Mouse (Mus musculus): ENCODE measurements around the gene Ggt5. TPM values are rescaled to one million over a fixed set of nuclear protein-coding genes. Genes with fewer than 3 reads are reported as not detected.

Gene Ggt5
- polyA plus RNA-seq (2015; fragmentation: Nextera tagmentation; extraction: Ambion mirVana), result 5.2 and 8.1 TPM in 2 replicates

DNA sequence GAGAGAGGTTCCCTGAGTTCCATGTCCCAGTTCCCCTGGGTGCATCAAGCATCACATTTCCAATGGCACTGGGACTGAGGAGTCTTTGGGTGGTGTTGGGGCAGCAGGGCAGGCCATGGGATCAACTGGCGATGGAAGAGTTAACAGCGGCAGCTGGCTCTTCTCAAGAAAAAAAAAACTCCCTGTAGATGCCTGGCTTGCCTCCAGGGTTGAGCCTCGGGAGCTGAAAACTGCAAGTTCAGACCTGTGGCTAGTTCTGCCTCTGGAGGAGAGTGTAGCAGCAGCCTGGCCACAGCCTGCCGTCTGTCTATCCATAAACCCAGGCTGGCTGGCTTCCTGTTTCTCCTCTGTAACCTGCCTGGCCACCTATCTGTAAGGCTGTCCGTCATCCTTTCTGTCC, at the start of gene Ggt5:
TSS of gene Ggt5 (plus strand) at position 212 of the 400 bp plus-strand sequence.

DNA sequence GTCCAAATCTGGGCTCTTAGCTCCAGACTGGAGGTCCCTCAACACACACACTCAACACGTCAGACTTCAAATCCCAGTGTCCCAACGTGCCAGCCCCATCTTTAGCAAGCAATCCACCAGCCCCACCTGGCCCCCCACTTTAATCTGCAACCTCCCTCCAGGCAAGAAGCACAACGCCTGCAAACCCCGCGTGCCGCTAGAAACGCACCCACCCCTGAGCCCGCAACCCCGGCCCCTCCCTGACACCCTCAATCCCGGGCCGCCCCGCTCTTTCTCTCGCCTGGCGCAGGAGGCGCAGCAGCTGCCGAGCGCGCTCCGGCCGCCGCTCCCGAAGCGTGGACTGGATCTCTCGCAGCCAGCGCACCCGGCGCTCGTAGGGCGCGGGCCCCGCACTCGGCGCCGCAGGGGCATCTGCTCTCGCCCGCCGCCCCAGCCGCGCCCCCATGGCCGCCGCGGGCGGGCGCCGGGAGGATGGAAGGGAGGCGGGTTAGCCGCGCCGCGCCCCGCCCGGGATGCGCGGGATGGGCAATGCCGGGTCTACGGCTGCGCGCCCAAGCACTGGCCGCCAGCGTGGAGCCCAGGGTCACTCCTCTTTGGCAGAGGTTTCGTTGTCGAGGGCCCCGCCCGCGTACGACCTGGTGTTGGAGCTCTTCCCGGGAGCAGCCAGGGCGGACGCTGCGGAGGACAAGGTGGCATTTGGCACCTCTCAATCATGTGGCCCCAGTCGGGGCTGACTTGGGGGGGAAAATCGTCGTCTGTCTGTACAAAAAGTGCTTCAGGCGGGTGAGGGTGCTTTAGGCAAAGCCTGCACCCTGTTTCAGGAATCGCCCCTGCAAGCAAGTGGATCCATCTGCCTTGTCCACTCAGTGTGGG, 29.2 kb upstream of the Ggt5 start, which contains the start of gene Lrrc75b:
TSS of gene Lrrc75b (minus strand) at position 655 of the 873 bp plus-strand sequence.

GRCm38 (mm10) chr10:75561071-75561654, 28.0 kb upstream of the Ggt5 start, which contains the start of gene Ggt1:
TSS of gene Ggt1 (plus strand) at chr10:75561604.

DNA sequence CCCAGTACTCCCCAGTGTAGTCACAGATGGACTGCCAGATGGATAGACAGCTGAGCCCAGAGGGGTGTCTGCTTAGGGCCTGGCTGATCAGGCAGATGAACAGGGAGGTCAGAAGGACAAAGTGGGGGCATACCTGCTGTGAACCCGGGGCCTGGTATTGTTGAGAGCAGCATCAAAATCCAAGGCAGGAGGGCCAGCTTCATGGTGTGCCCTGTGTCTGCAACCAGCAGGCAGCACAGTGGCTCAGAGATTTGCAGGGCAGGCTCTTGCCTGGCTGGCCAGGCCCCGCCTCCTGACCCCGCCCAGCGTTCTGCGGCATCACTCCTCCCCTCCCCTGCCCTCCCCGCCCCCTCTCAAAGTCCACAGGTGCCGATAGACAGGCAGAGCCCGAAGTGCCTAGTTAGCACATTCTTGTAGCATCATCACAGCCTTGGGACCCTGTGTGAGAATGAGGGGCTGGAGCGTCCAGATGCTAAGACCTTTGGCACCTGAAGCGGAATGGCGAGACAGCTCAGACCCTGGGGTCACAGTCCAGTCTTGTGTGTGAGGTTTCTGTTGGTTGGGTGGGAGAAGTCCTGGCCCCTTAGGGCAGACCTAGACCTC, 54.7 kb downstream of the Ggt5 start, which contains the start of gene Susd2:
TSS of gene Susd2 (minus strand) at position 268 of the 603 bp plus-strand sequence.

Other genes starting within 250 kb of the Ggt5 start
- gene Upb1, start 188.2 kb upstream of the Ggt5 start, polyA plus RNA-seq (2015; fragmentation: Nextera tagmentation; extraction: Ambion mirVana), result 3.0 and 3.9 TPM in 2 replicates
- 77.0 and 80.5 TPM in 2 replicates for gene Snrpd3, start 71.8 kb upstream of the Ggt5 start, polyA plus RNA-seq (2015; fragmentation: Nextera tagmentation; extraction: Ambion mirVana)
- gene Gucd1, start 71.4 kb upstream of the Ggt5 start, polyA plus RNA-seq (2015; fragmentation: Nextera tagmentation; extraction: Ambion mirVana), result 15.0 and 18.4 TPM in 2 replicates
- 1.5 and 5.4 TPM in 2 replicates for gene Lrrc75b, start 29.0 kb upstream of the Ggt5 start, polyA plus RNA-seq (2015; fragmentation: Nextera tagmentation; extraction: Ambion mirVana)
- 1.1 and 3.2 TPM in 2 replicates for gene Ggt1, start 27.7 kb upstream of the Ggt5 start, polyA plus RNA-seq (2015; fragmentation: Nextera tagmentation; extraction: Ambion mirVana)
- gene Susd2, start 54.7 kb downstream of the Ggt5 start, polyA plus RNA-seq (2015; fragmentation: Nextera tagmentation; extraction: Ambion mirVana), result 7.7 and 10.6 TPM in 2 replicates
- gene Cabin1, start 175.0 kb downstream of the Ggt5 start, polyA plus RNA-seq (2015; fragmentation: Nextera tagmentation; extraction: Ambion mirVana), result 21.4 and 25.9 TPM in 2 replicates
- gene Ddt, start 184.1 kb downstream of the Ggt5 start, polyA plus RNA-seq (2015; fragmentation: Nextera tagmentation; extraction: Ambion mirVana), result 81.4 and 106 TPM in 2 replicates
- gene Gm20441, start 191.6 kb downstream of the Ggt5 start, polyA plus RNA-seq (2015; fragmentation: Nextera tagmentation; extraction: Ambion mirVana), result 0.22 TPM in 1 of 2 replicates, not detected in the other
- gene Gstt3, start 192.1 kb downstream of the Ggt5 start, polyA plus RNA-seq (2015; fragmentation: Nextera tagmentation; extraction: Ambion mirVana), result 12.6 and 16.8 TPM in 2 replicates
- gene Gstt1, start 209.2 kb downstream of the Ggt5 start, polyA plus RNA-seq (2015; fragmentation: Nextera tagmentation; extraction: Ambion mirVana), result 18.9 and 26.1 TPM in 2 replicates
- not detected in 2 replicates for gene Gstt4, start 233.2 kb downstream of the Ggt5 start, polyA plus RNA-seq (2015; fragmentation: Nextera tagmentation; extraction: Ambion mirVana)
- 39.0 and 42.7 TPM in 2 replicates for gene Gstt2, start 248.1 kb downstream of the Ggt5 start, polyA plus RNA-seq (2015; fragmentation: Nextera tagmentation; extraction: Ambion mirVana)